Comparison of ENCODE assay signal across 8 mouse cellular contexts in genomic region chr5:143567860-143568259, GRCm38 (mm10). TPM values are rescaled to one million over a fixed set of nuclear protein-coding genes. Genes with fewer than 3 reads are reported as not detected.
A peak's percentile ranks its signal among the peaks of the same experiment; 100 is the strongest.
DNase-seq lines count a peak whose midpoint lies in the region; ATAC-seq lines count a peak whose summit lies in the region.

No protein-coding gene starts in this region.

- H3K4me3 ChIP-seq in intestine, embryonic 14.5 days (ENCODE audit: low read depth, low read length), result no peak overlapping the region
- no peak overlapping the region for H3K4me3 ChIP-seq in intestine, embryonic 16.5 days (ENCODE audit: low read length)
- no peak overlapping the region for H3K4me3 ChIP-seq in embryonic facial prominence, embryonic 14.5 days (ENCODE audit: low read depth, low read length)

- peaks cover 3% of the 10 kb centered on the region; the same call in 1 of the 2 replicates for H3K4me1 ChIP-seq in intestine, embryonic 14.5 days (replicated peaks; ENCODE audit: control insufficient read depth, insufficient read depth, low read length)
- peaks cover 5% of the 10 kb centered on the region; the same call in 1 of the 2 replicates for H3K4me1 ChIP-seq in intestine, embryonic 16.5 days (ENCODE audit: control insufficient read depth, insufficient read depth, low read length)
- no peaks in the 10 kb centered on the region; the same call in 1 of the 2 replicates for H3K4me1 ChIP-seq in embryonic facial prominence, embryonic 14.5 days (ENCODE audit: control insufficient read depth, insufficient read depth, low read length)

- intact Hi-C loops in left cerebral cortex, postnatal 10 days (cut with DNase I), result loop anchor here (2.0 kb wide), 1 partner anchor 143 kb away; no protein-coding TSS in a partner anchor

- peak; percentile 41; the same call in 1 of the 2 replicates for ATAC-seq in intestine, embryonic 14.5 days (replicated peaks; ENCODE audit: low FRiP score, low TSS enrichment, low read depth)
- no peak for ATAC-seq in intestine, embryonic 16.5 days
- ATAC-seq in embryonic facial prominence, embryonic 14.5 days (ENCODE audit: low read depth), result no peak

- whole genome bisulfite sequencing in intestine, embryonic 14.5 days, result 23% methylated on average over 6 of the region's 6 CpGs
- 18% methylated on average over 6 of the region's 6 CpGs for WGBS in intestine, embryonic 16.5 days
- WGBS in embryonic facial prominence, embryonic 14.5 days, result 17% methylated on average over 6 of the region's 6 CpGs

- no peaks in the 10 kb centered on the region for H3K9me3 ChIP-seq in intestine, embryonic 14.5 days (ENCODE audit: control insufficient read depth, low read length)
- no peaks in the 10 kb centered on the region for H3K9me3 ChIP-seq in intestine, embryonic 16.5 days (ENCODE audit: control insufficient read depth, low read length)
- H3K9me3 ChIP-seq in embryonic facial prominence, embryonic 14.5 days (ENCODE audit: control insufficient read depth, low read length), result no peaks in the 10 kb centered on the region

- H3K27me3 ChIP-seq in intestine, embryonic 14.5 days (replicated peaks; ENCODE audit: control insufficient read depth, insufficient read depth, low read length), result no peaks in the 10 kb centered on the region
- H3K27me3 ChIP-seq in intestine, embryonic 16.5 days (replicated peaks; ENCODE audit: control insufficient read depth, insufficient read depth, low read length), result no peaks in the 10 kb centered on the region
- no peaks in the 10 kb centered on the region for H3K27me3 ChIP-seq in embryonic facial prominence, embryonic 14.5 days (replicated peaks; ENCODE audit: control insufficient read depth, insufficient read depth, low read length)

- peak; percentile 93 for DNase-seq in intestine, embryonic 14.5 days (ENCODE audit: low spot score)
- DNase-seq in adrenal gland, postnatal 25 days, result peak; percentile 89
- peak; percentile 86 for DNase-seq in embryonic facial prominence, embryonic 14.5 days (ENCODE audit: low spot score)
- DNase-seq in heart, postnatal 4 days, result peak; percentile 94
- peak; percentile 77 to 83 for DNase-seq in left cerebral cortex, postnatal 10 days (ENCODE audit: extremely low spot score in 1 of 2, low spot score in 2 of 2)
- DNase-seq in monocyte, adult 2 months (ENCODE audit: low read depth in 1 of 2, low spot score in 2 of 2), result peak; percentile 37 to 68
- peak; percentile 63 for DNase-seq in telencephalon, adult 2 months (ENCODE audit: low read depth, low spot score)

- H3K27ac ChIP-seq in intestine, embryonic 14.5 days (ENCODE audit: low read depth), result no peak overlapping the region
- H3K27ac ChIP-seq in intestine, embryonic 16.5 days (ENCODE audit: low read length), result no peak overlapping the region
- H3K27ac ChIP-seq in embryonic facial prominence, embryonic 14.5 days (replicated peaks; ENCODE audit: low read depth, low read length), result no peak overlapping the region

- H3K4me2 ChIP-seq in intestine, embryonic 14.5 days (ENCODE audit: low read length), result no peak overlapping the region
- H3K4me2 ChIP-seq in intestine, embryonic 16.5 days (ENCODE audit: low read depth, low read length), result no peak overlapping the region
- H3K4me2 ChIP-seq in embryonic facial prominence, embryonic 14.5 days (ENCODE audit: low read depth, low read length), result no peak overlapping the region

- no peak overlapping the region for H3K9ac ChIP-seq in intestine, embryonic 14.5 days (ENCODE audit: low read length)
- H3K9ac ChIP-seq in intestine, embryonic 16.5 days (ENCODE audit: low read depth, low read length), result no peak overlapping the region
- no peak overlapping the region for H3K9ac ChIP-seq in embryonic facial prominence, embryonic 14.5 days (ENCODE audit: low read depth, low read length)

- H3K36me3 ChIP-seq in intestine, embryonic 14.5 days (ENCODE audit: control insufficient read depth, insufficient read depth, low read length), result no peaks in the 10 kb centered on the region
- no peaks in the 10 kb centered on the region for H3K36me3 ChIP-seq in intestine, embryonic 16.5 days (ENCODE audit: control insufficient read depth, insufficient read depth, low read length)
- no peaks in the 10 kb centered on the region for H3K36me3 ChIP-seq in embryonic facial prominence, embryonic 14.5 days (ENCODE audit: control insufficient read depth, insufficient read depth, low read length)

RNA-seq across cellular contexts. Expression of gene Rac1, which starts 40.0 kb away (rescaled TPM):
- 439 and 475 TPM in 2 replicates for polyA plus RNA-seq in intestine, embryonic 14.5 days (2014; fragmentation: Nextera tagmentation; extraction: Ambion mirVana)
- polyA plus RNA-seq in intestine, embryonic 16.5 days (2015; fragmentation: Nextera tagmentation; extraction: Ambion mirVana), result 52.6 and 307 TPM in 2 replicates
- 358 and 372 TPM in 2 replicates for total RNA-seq in adrenal gland, postnatal 25 days (2021)
- 527 and 534 TPM in 2 replicates for polyA plus RNA-seq in embryonic facial prominence, embryonic 14.5 days (2014; fragmentation: Nextera tagmentation; extraction: Ambion mirVana)
- 100 to 1,000 TPM; 317 to 339 TPM for total RNA-seq in heart, postnatal 4 days (2021)
- total RNA-seq in left cerebral cortex, postnatal 10 days (2021), result 100 to 1,000 TPM; 429 to 434 TPM

RNA-seq across cellular contexts. Expression of gene Cyth3, which starts 54.4 kb away (rescaled TPM):
- polyA plus RNA-seq in intestine, embryonic 14.5 days (2014; fragmentation: Nextera tagmentation; extraction: Ambion mirVana), result 51.6 and 52.2 TPM in 2 replicates
- 42.5 and 43.3 TPM in 2 replicates for polyA plus RNA-seq in intestine, embryonic 16.5 days (2015; fragmentation: Nextera tagmentation; extraction: Ambion mirVana)
- 156 and 193 TPM in 2 replicates for total RNA-seq in adrenal gland, postnatal 25 days (2021)
- polyA plus RNA-seq in embryonic facial prominence, embryonic 14.5 days (2014; fragmentation: Nextera tagmentation; extraction: Ambion mirVana), result 52.0 and 61.2 TPM in 2 replicates
- total RNA-seq in heart, postnatal 4 days (2021), result 100 to 1,000 TPM in 1 of 2 experiments, 10 to 100 TPM in 1; 95.3 to 102 TPM
- 10 to 100 TPM; 67.7 to 71.2 TPM for total RNA-seq in left cerebral cortex, postnatal 10 days (2021)
